Mouse (Mus musculus): ENCODE results near the gene Cdr2. TPM values are rescaled to one million over a fixed set of nuclear protein-coding genes. Genes with fewer than 3 reads are reported as not detected.
"Not testable (repeated sequence)": the region's sequence is repeated elsewhere in the genome, so short reads cannot be mapped to it uniquely, and the experiment has no call there.

The Cdr2 gene
- total RNA-seq, 2 experiments from 2014 or later = 14.8 to 21.9 TPM

GRCm38 (mm10) chr7:120917592-120918461 lies 64.3 kb downstream of the Cdr2 start, which contains the start of gene Polr3e:
Polr3e (plus strand) TSS chr7:120917744.
- intact Hi-C loops (cut with DNase I) = loop anchor here (1.0 to 10.0 kb wide), 3 partner anchors 83 to 281 kb away; partner anchors contain the start of gene Uqcrc2
- DNase-seq (ENCODE audit: low spot score) = peak; percentile 99

- no peak for DNase-seq (ENCODE audit: low spot score)
- intact Hi-C loops (cut with DNase I) = loop anchor here (1.0 to 10.0 kb wide), 3 partner anchors 82 to 280 kb away; partner anchors contain the start of gene Uqcrc2
Measured at GRCm38 (mm10) chr7:120917279-120917591, 64.9 kb downstream of the Cdr2 start.

DNA sequence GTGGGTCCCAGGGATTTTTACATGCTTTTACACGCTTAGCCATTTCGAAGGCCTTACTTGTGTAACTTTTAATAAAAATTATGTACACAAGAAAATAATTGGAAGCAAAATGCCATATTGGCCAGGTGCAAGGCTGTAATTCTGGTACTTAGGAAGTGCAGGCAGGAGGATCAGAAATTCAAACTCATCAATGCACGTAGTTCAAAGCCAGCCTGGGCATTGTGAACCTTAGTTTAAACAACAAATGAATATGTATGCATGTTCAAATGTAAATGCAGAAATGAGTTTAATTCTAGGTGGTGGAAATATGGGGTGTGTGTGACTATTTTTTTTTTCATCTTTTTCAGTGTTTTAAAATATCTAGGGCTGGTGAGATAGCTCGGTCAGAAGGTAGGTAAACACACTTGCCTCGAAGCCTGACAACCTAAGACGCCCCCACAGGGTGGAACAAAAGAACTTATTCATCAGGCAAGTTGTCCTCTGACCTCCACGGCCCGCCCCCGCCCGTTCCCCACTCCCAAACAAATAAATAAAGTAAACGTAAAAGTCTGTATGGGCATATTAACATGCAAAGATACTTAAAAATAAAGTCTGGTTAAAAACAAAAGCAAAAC lies 65.7 kb downstream of the Cdr2 start:
- DNase-seq (ENCODE audit: low spot score) = no peak
- intact Hi-C loops (cut with DNase I) = loop anchor here (5.0 to 10.0 kb wide), 2 partner anchors 162 to 279 kb away; partner anchors contain the start of gene Uqcrc2

- intact Hi-C loops (cut with DNase I) = loop anchor here (10.0 kb wide), 1 partner anchor 159 kb away; no protein-coding TSS in a partner anchor
- no peak for DNase-seq (ENCODE audit: low spot score)
Measured at GRCm38 (mm10) chr7:120913332-120913731, 68.8 kb downstream of the Cdr2 start.

DNA sequence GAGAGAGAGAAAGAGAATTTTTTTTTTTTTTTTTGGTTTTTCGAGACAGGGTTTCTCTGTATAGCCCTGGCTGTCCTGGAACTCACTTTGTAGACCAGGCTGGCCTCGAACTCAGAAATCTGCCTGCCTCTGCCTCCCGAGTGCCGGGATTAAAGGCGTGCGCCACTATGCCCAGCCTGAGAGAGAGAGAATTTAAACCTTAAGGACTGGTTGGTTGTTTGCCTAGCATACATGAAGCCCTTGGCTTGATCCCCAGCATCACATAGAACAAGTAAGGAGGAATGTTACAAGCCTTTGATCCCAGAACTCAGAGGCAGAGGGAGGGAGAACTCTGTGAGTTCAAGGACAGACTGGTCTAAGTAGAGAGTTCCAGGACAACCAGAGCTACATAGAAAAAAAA lies 70.8 kb downstream of the Cdr2 start:
- DNase-seq (ENCODE audit: low spot score) = not testable (repeated sequence)
- intact Hi-C loops (cut with DNase I) = loop anchor here (10.0 kb wide), 1 partner anchor 156 kb away; no protein-coding TSS in a partner anchor

GRCm38 (mm10) chr7:120910172-120910571 lies 71.9 kb downstream of the Cdr2 start:
- not testable (repeated sequence) for DNase-seq (ENCODE audit: low spot score)
- intact Hi-C loops (cut with DNase I) = loop anchor here (10.0 kb wide), 1 partner anchor 155 kb away; no protein-coding TSS in a partner anchor

Other genes starting within 250 kb of the Cdr2 start
- 1 to 10 TPM; 2.8 to 3.5 TPM for gene Vwa3a, start 243.0 kb downstream of the Cdr2 start, total RNA-seq (2021)
- gene Gm5737, start 169.9 kb downstream of the Cdr2 start, total RNA-seq (2021) = not detected
- 10 to 100 TPM; 27.7 to 32.5 TPM for gene Eef2k, start 139.5 kb downstream of the Cdr2 start, total RNA-seq (2021)
- gene Polr3e, start 64.6 kb downstream of the Cdr2 start, total RNA-seq (2021) = 1 to 10 TPM; 8.2 to 8.7 TPM
- not detected for gene Mfsd13b, start 197 bp upstream of the Cdr2 start, total RNA-seq (2021)
- 10 to 100 TPM; 77.5 to 80.5 TPM for gene Mettl9, start 52.1 kb upstream of the Cdr2 start, total RNA-seq (2021)
- 1 to 10 TPM; 1.7 TPM for gene Igsf6, start 92.3 kb upstream of the Cdr2 start, total RNA-seq (2021)
- gene Otoa, start 99.3 kb upstream of the Cdr2 start, total RNA-seq (2021) = under 1 TPM; 0.14 to 0.21 TPM

Data from heart, postnatal 25 days (tissue).